In genomic region chr12:58214289-58215136, GRCm38 (mm10) we compare ENCODE assay signal across 8 mouse cellular contexts. TPM values are rescaled to one million over a fixed set of nuclear protein-coding genes. Genes with fewer than 3 reads are reported as not detected.
DNase-seq lines count a peak whose midpoint lies in the region; ATAC-seq and TF ChIP-seq lines count a peak whose summit lies in the region.

No protein-coding gene starts in this region.

- no peak for TF ChIP-seq POLR2A in embryonic fibroblast, embryonic 13.5 days (IDR thresholded peaks at IDR 0.05; ENCODE audit: low read depth, low read length)

- WGBS in lung, embryonic 15.5 days = 9% methylated on average over 13 of the region's 13 CpGs
- WGBS in midbrain, embryonic 11.5 days = 3% methylated on average over 13 of the region's 13 CpGs

- no peak overlapping the region for H3K27ac ChIP-seq in lung, embryonic 15.5 days
- H3K27ac ChIP-seq in embryonic fibroblast, embryonic 13.5 days (ENCODE audit: insufficient read depth, low read length) = no peak overlapping the region
- H3K27ac ChIP-seq in midbrain, embryonic 11.5 days (ENCODE audit: low read depth, low read length) = no peak overlapping the region

- peaks cover 27% of the 10 kb centered on the region for H3K4me1 ChIP-seq in lung, embryonic 15.5 days
- no peaks in the 10 kb centered on the region for H3K4me1 ChIP-seq in embryonic fibroblast, embryonic 13.5 days (ENCODE audit: control insufficient read depth, insufficient read depth, low read length)
- H3K4me1 ChIP-seq in midbrain, embryonic 11.5 days (ENCODE audit: control insufficient read depth, insufficient read depth, low read length) = peaks cover 16% of the 10 kb centered on the region

- H3K9ac ChIP-seq in lung, embryonic 15.5 days = no peak overlapping the region
- H3K9ac ChIP-seq in midbrain, embryonic 11.5 days (ENCODE audit: low read length) = no peak overlapping the region

- no peaks in the 10 kb centered on the region for H3K36me3 ChIP-seq in lung, embryonic 15.5 days
- H3K36me3 ChIP-seq in midbrain, embryonic 11.5 days (ENCODE audit: control insufficient read depth, insufficient read depth, low read length) = no peaks in the 10 kb centered on the region

- DNase-seq in lung, postnatal 4 days = no peak
- peak; percentile 7 to 24 for DNase-seq in kidney, adult 8-10 months
- DNase-seq in midbrain, embryonic 11.5 days (ENCODE audit: low spot score, missing footprints) = peak; percentile 89
- DNase-seq in urinary bladder, postnatal 10 days (ENCODE audit: low spot score) = no peak
- DNase-seq in layer of hippocampus, adult 8-10 months (ENCODE audit: low spot score in 2 of 2) = no peak
- DNase-seq in left cerebral cortex, postnatal 4 days = no peak

- peak overlapping the region; percentile 75 for H3K4me2 ChIP-seq in lung, embryonic 15.5 days
- H3K4me2 ChIP-seq in midbrain, embryonic 11.5 days = peak overlapping the region; percentile 82

- TF ChIP-seq CTCF in embryonic fibroblast, embryonic 13.5 days (IDR thresholded peaks at IDR 0.05; ENCODE audit: borderline replicate concordance, insufficient read depth, low read length) = no peak

- intact Hi-C loops in left cerebral cortex, postnatal 4 days (cut with DNase I) = loop anchor here (5.0 to 10.0 kb wide), 5 partner anchors 210 to 713 kb away; no protein-coding TSS in a partner anchor

- peaks cover 36% of the 10 kb centered on the region for H3K27me3 ChIP-seq in lung, embryonic 15.5 days
- peaks cover 39% of the 10 kb centered on the region for H3K27me3 ChIP-seq in midbrain, embryonic 11.5 days (ENCODE audit: control insufficient read depth, insufficient read depth, low read length)

- no peak for ATAC-seq in lung, embryonic 15.5 days (ENCODE audit: borderline replicate concordance, extremely low read depth, low FRiP score, low TSS enrichment)
- no peak for ATAC-seq in midbrain, embryonic 11.5 days (ENCODE audit: low FRiP score)

- peak overlapping the region; percentile 38 for H3K4me3 ChIP-seq in lung, embryonic 15.5 days
- H3K4me3 ChIP-seq in embryonic fibroblast, embryonic 13.5 days (ENCODE audit: insufficient read depth, low read length) = peak overlapping the region; percentile 1; the same call in 1 of the 2 replicates
- peak overlapping the region; percentile 40 for H3K4me3 ChIP-seq in midbrain, embryonic 11.5 days (ENCODE audit: low read depth, low read length)

- no peaks in the 10 kb centered on the region for H3K9me3 ChIP-seq in lung, embryonic 15.5 days
- no peaks in the 10 kb centered on the region for H3K9me3 ChIP-seq in midbrain, embryonic 11.5 days (ENCODE audit: control insufficient read depth, low read length)

RNA-seq across cellular contexts. Expression of gene Sstr1, which starts 2.9 kb away (rescaled TPM):
- polyA plus RNA-seq in lung, embryonic 15.5 days (2015; fragmentation: Nextera tagmentation; extraction: Ambion mirVana) = 0.30 and 0.32 TPM in 2 replicates
- 0.42 and 0.60 TPM in 2 replicates for polyA plus RNA-seq in embryonic fibroblast, embryonic 13.5 days (2011; ENCODE audit: insufficient read length, low read depth, missing spikeins)
- polyA plus RNA-seq in midbrain, embryonic 11.5 days (2014; fragmentation: Nextera tagmentation; extraction: Ambion mirVana) = 0.12 and 0.15 TPM in 2 replicates
- 10 to 100 TPM; 23.9 to 28.7 (median 25.9) TPM for total RNA-seq in layer of hippocampus, adult 8-10 months (2022)
- total RNA-seq in left cerebral cortex, postnatal 4 days (2021) = 10 to 100 TPM; 72.0 to 72.2 TPM

RNA-seq across cellular contexts. Expression of gene Clec14a, which starts 54.6 kb away (rescaled TPM):
- 34.0 and 38.6 TPM in 2 replicates for polyA plus RNA-seq in lung, embryonic 15.5 days (2015; fragmentation: Nextera tagmentation; extraction: Ambion mirVana)
- polyA plus RNA-seq in embryonic fibroblast, embryonic 13.5 days (2011; ENCODE audit: insufficient read length, low read depth, missing spikeins) = 2.8 and 4.9 TPM in 2 replicates
- polyA plus RNA-seq in midbrain, embryonic 11.5 days (2014; fragmentation: Nextera tagmentation; extraction: Ambion mirVana) = 6.8 and 7.9 TPM in 2 replicates
- total RNA-seq in layer of hippocampus, adult 8-10 months (2022) = 1 to 10 TPM; 2.9 to 4.0 (median 3.7) TPM
- 1 to 10 TPM; 5.3 to 6.8 TPM for total RNA-seq in left cerebral cortex, postnatal 4 days (2021)

Comparison
In these comparisons a context has a peak if more than half of its experiments do, and no peak if none do; other contexts are left out.
1. DNase-seq: peak in kidney, adult 8-10 months (2 of 2) and midbrain, embryonic 11.5 days (single experiment); none in lung, postnatal 4 days (0 of 2), urinary bladder, postnatal 10 days (single experiment), layer of hippocampus, adult 8-10 months (0 of 2) and left cerebral cortex, postnatal 4 days (single experiment).
2. Peak in every context shown above with its lines, with median percentiles within 50 percentile points of each other: H3K4me3 ChIP-seq.